Mouse (Mus musculus) CH12.LX (cell line): ENCODE measurements around the gene Cept1. TPM values are rescaled to one million over a fixed set of nuclear protein-coding genes. Genes with fewer than 3 reads are reported as not detected.

Source experiments
- DNase-seq: peaks from one replicate; pipeline ENCODE4 v3.0.0-alpha.2; 2013; ENCODE audit errors: extremely low read depth
- H3K27ac ChIP-seq: 2 replicates; pipeline ENCODE4 v1.5.1; 2012; ENCODE audit warnings: low read depth, mild to moderate bottlenecking, control low read depth, moderate library complexity; ENCODE audit not compliant: insufficient read depth
- H3K27me3 ChIP-seq: replicated peaks from 2 replicates; pipeline ENCODE3; 2012; ENCODE audit warnings: inconsistent platforms
- H3K36me3 ChIP-seq, 2 experiments: replicated peaks in 1 of 2; 2 replicates each; pipeline versions ENCODE3 to v1.6.1; 2012; ENCODE audit warnings: inconsistent platforms in 1 of 2, low read length in 1 of 2, mild to moderate bottlenecking in 1 of 2, mixed read lengths in 1 of 2, moderate library complexity in 1 of 2; ENCODE audit not compliant: control insufficient read depth in 1 of 2, insufficient read depth in 1 of 2
- H3K4me1 ChIP-seq, 2 experiments: 2 replicates each; pipeline ENCODE4 v1.6.1; 2012; ENCODE audit warnings: inconsistent platforms in 1 of 2, moderate library complexity in 1 of 2; ENCODE audit not compliant: insufficient read depth in 2 of 2, control insufficient read depth in 1 of 2
- H3K4me2 ChIP-seq: 2 replicates; pipeline ENCODE4 v1.6.1; 2012; ENCODE audit warnings: low read depth, mild to moderate bottlenecking, control low read depth; ENCODE audit not compliant: poor library complexity, insufficient read depth, severe bottlenecking
- H3K4me3 ChIP-seq, 3 experiments: fragments of 150-350 bp in 1 of 3; sonication (generic) in 1 of 3; replicated peaks in 1 of 3; 2 replicates each; pipeline versions ENCODE3 to v1.5.1; 2011 to 2012; ENCODE audit warnings: low read depth in 2 of 3, low read length in 2 of 3, mild to moderate bottlenecking in 2 of 3, moderate library complexity in 2 of 3, control low read depth in 1 of 3, improper control_type of control experiment in 1 of 3, inconsistent platforms in 1 of 3, mixed read lengths in 1 of 3; ENCODE audit not compliant: poor library complexity in 1 of 3
- H3K79me2 ChIP-seq: replicated peaks from 2 replicates; pipeline ENCODE4 v1.6.1; 2012; ENCODE audit warnings: mild to moderate bottlenecking, moderate library complexity; ENCODE audit not compliant: control insufficient read depth, poor library complexity, insufficient read depth, severe bottlenecking; ENCODE audit errors: extremely low read depth
- H3K9ac ChIP-seq: 2 replicates; pipeline ENCODE4 v1.6.1; 2012; ENCODE audit warnings: low read depth, mild to moderate bottlenecking, control low read depth, moderate library complexity; ENCODE audit not compliant: insufficient read depth
- H3K9me3 ChIP-seq: replicated peaks from 2 replicates; pipeline ENCODE3; 2012; ENCODE audit warnings: low read length, inconsistent platforms, mixed read lengths
- CHD1 ChIP-seq: IDR thresholded peaks from 2 replicates; pipeline ENCODE4 v1.6.1; 2012; ENCODE audit warnings: low read depth, low read length, improper control_type of control experiment, inconsistent platforms
- EP300 ChIP-seq: IDR thresholded peaks from 2 replicates; pipeline ENCODE4 v1.6.1; 2011; ENCODE audit warnings: low read length, improper control_type of control experiment
- GABPA ChIP-seq: IDR thresholded peaks from 2 replicates; pipeline ENCODE4 v1.6.1; 2012; ENCODE audit warnings: low read depth, low read length, improper control_type of control experiment, inconsistent platforms; ENCODE audit not compliant: insufficient replicate concordance
- IRF4 ChIP-seq: IDR thresholded peaks from 2 replicates; pipeline ENCODE4 v1.6.1; 2014; ENCODE audit warnings: low read depth, mild to moderate bottlenecking, inconsistent platforms, low read length, improper control_type of control experiment
- JUN ChIP-seq: IDR thresholded peaks from 2 replicates; pipeline ENCODE4 v1.6.1; 2011; ENCODE audit warnings: low read depth, mild to moderate bottlenecking, low read length, improper control_type of control experiment, moderate library complexity; ENCODE audit not compliant: insufficient read depth
- JUND ChIP-seq: conservative IDR thresholded peaks from 2 replicates; pipeline ENCODE4 v1.6.1; 2011; ENCODE audit warnings: low read depth, low read length, improper control_type of control experiment
- MAZ ChIP-seq: IDR thresholded peaks from 2 replicates; pipeline ENCODE4 v1.6.1; 2012; ENCODE audit warnings: low read depth, mild to moderate bottlenecking, inconsistent platforms, low read length, improper control_type of control experiment, moderate library complexity
- NELFE ChIP-seq: IDR thresholded peaks from 2 replicates; pipeline ENCODE4 v1.6.1; 2011; ENCODE audit warnings: low read depth, low read length, improper control_type of control experiment
- NRF1 ChIP-seq: IDR thresholded peaks from 2 replicates; pipeline ENCODE4 v1.6.1; 2014; ENCODE audit warnings: low read depth, mild to moderate bottlenecking, inconsistent platforms, low read length, improper control_type of control experiment, moderate library complexity
- PAX5 ChIP-seq: IDR thresholded peaks from 2 replicates; pipeline ENCODE4 v1.6.1; 2012; ENCODE audit warnings: low read length, inconsistent platforms, mixed read lengths
- RCOR1 ChIP-seq: conservative IDR thresholded peaks from 2 replicates; pipeline ENCODE4 v1.6.1; 2012; ENCODE audit warnings: low read depth, mild to moderate bottlenecking, inconsistent platforms, low read length, improper control_type of control experiment
- TBP ChIP-seq: conservative IDR thresholded peaks from 2 replicates; pipeline ENCODE4 v1.6.1; 2011; ENCODE audit warnings: low read depth, low read length, improper control_type of control experiment
- TCF12 ChIP-seq: IDR thresholded peaks from 2 replicates; pipeline ENCODE4 v1.6.1; 2014; ENCODE audit warnings: low read depth, mild to moderate bottlenecking, inconsistent platforms, low read length, improper control_type of control experiment
- UBTF ChIP-seq: IDR thresholded peaks from 2 replicates; pipeline ENCODE4 v1.6.1; 2012; ENCODE audit warnings: low read depth, mild to moderate bottlenecking, inconsistent platforms, low read length, improper control_type of control experiment, moderate library complexity
- USF1 ChIP-seq: IDR thresholded peaks from 2 replicates; pipeline ENCODE4 v1.6.1; 2014; ENCODE audit warnings: low read depth, mild to moderate bottlenecking, inconsistent platforms, low read length, improper control_type of control experiment
- USF2 ChIP-seq: conservative IDR thresholded peaks from 2 replicates; pipeline ENCODE4 v1.6.1; 2011; ENCODE audit warnings: low read depth, low read length, improper control_type of control experiment
- ZC3H11A ChIP-seq: IDR thresholded peaks from 2 replicates; pipeline ENCODE4 v1.6.1; 2012; ENCODE audit warnings: low read depth, mild to moderate bottlenecking, inconsistent platforms, low read length, improper control_type of control experiment
- ZKSCAN1 ChIP-seq: IDR thresholded peaks from 2 replicates; pipeline ENCODE4 v1.6.1; 2012; ENCODE audit warnings: low read depth, inconsistent platforms, low read length, improper control_type of control experiment, borderline replicate concordance
- dilution Hi-C: fragments of 300-500 bp; cut with MboI; formaldehyde crosslinking; loops from 2 replicates; pipeline ENCODE4 v1.14.3; 2020; ENCODE audit warnings: low sequenced_read_pairs; ENCODE audit not compliant: extremely low pct_unique_long_range_greater_than_20kb, extremely low pct_ligation_motif_present
- in situ Hi-C: fragments of 300-500 bp; cut with MboI; formaldehyde crosslinking; loops from 3 replicates; pipeline ENCODE4 v1.14.3; 2019; ENCODE audit warnings: low sequenced_read_pairs, low pct_ligation_motif_present, low pct_unique_long_range_greater_than_20kb, mixed read lengths
- polyA plus RNA-seq: library from polyadenylated mRNA; unstranded; fragments of >175 nt; gene quantifications from 2 replicates; pipeline ENCODE4 v1.2.1, GENCODE M21; 2012; ENCODE audit warnings: low read depth; ENCODE audit not compliant: insufficient read length
- total RNA-seq, 2 experiments: library from RNA; depleted of rRNA; stranded (reverse); fragments of 300-350 nt in 1 of 2; fragments of >200 nt in 1 of 2; gene quantifications; 2 replicates each; pipeline ENCODE4 v1.2.3; 2012 to 2014

Cept1 gene
- total and polyA plus RNA-seq, 3 experiments, result 27.7 to 73.8 (median 32.7) TPM

DNA sequence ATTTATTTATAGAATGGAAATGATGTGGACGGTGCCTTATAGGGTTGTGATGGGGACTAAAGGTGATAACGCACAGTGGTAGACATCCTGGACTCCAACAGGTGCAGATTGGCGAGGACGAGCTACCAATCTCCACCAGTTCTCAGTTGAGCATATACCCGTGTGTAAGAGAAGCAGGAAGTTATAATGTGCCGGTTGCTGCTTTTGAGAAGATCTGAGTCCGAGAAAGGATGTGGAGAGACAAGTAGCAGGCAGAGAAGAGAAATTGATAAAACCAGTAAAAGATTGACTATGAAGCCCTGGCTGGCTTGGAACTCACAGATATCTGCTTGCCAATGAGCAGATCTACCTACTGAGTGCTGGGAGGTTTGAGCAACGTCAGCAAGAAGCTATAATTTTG, 54.4 kb downstream of the Cept1 start:
- H3K4me3 ChIP-seq, result no peak overlapping the region
- no peak overlapping the region for H3K4me2 ChIP-seq
- peaks cover 10 to 41% of the 10 kb centered on the region in 2 experiments for H3K4me1 ChIP-seq
- H3K79me2 ChIP-seq, result no peaks in the 10 kb centered on the region
- no peak overlapping the region for H3K9ac ChIP-seq
- dilution Hi-C loops, result no loop called here
- no peak overlapping the region for H3K27ac ChIP-seq
- H3K36me3 ChIP-seq, result peaks cover 74 to 95% of the 10 kb centered on the region in 2 experiments
- no peak for DNase-seq
- H3K9me3 ChIP-seq, result no peaks in the 10 kb centered on the region
- H3K27me3 ChIP-seq, result no peaks in the 10 kb centered on the region
- no peak for TF ChIP-seq JUND
- no peak for TF ChIP-seq UBTF
- no peak for TF ChIP-seq TBP
- no peak for TF ChIP-seq RCOR1
- TF ChIP-seq CHD1, result no peak
- TF ChIP-seq NELFE, result no peak
- no peak for TF ChIP-seq TCF12
- no peak for TF ChIP-seq NRF1
- TF ChIP-seq IRF4, result no peak
- no peak for TF ChIP-seq USF2
- TF ChIP-seq GABPA, result no peak
- TF ChIP-seq ZC3H11A, result no peak
- no peak for TF ChIP-seq PAX5
- TF ChIP-seq ZKSCAN1, result no peak
- TF ChIP-seq, all 38 proteins: peak for 0
- in situ Hi-C loops, result loop anchor here (25.0 kb wide), 1 partner anchor 394 kb away; no protein-coding TSS in a partner anchor

DNA sequence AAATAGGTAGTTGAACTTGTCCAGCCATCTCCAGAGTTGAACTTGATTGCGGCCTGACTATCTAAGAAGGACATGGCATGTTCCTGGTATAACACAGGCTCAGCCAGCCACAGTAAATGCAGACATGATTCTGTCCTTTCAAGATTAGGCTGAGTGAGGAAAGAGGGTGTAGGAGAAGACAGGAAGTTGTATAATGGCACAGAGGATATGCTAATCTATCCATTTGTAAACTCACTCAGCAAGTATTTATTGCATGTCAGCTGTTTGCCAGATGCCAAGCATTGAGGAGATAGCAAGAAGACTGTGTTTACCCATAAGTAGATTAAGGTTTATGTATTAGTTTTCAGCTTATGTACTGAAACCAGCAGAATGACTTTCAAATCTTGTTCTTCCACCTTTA, 54.9 kb downstream of the Cept1 start:
- peaks cover 10 to 44% of the 10 kb centered on the region in 2 experiments for H3K4me1 ChIP-seq
- DNase-seq, result no peak
- no peak overlapping the region for H3K27ac ChIP-seq
- no peak overlapping the region for H3K4me2 ChIP-seq
- H3K4me3 ChIP-seq, result no peak overlapping the region
- no peaks in the 10 kb centered on the region for H3K79me2 ChIP-seq
- H3K36me3 ChIP-seq, result peaks cover 69 to 93% of the 10 kb centered on the region in 2 experiments
- dilution Hi-C loops (no loop called here), in situ Hi-C loops (loop anchor here (25.0 kb wide), 1 partner anchor 395 kb away; no protein-coding TSS in a partner anchor)
- no peaks in the 10 kb centered on the region for H3K27me3 ChIP-seq
- H3K9me3 ChIP-seq, result no peaks in the 10 kb centered on the region
- H3K9ac ChIP-seq, result no peak overlapping the region
- no peak for TF ChIP-seq ZKSCAN1

DNA sequence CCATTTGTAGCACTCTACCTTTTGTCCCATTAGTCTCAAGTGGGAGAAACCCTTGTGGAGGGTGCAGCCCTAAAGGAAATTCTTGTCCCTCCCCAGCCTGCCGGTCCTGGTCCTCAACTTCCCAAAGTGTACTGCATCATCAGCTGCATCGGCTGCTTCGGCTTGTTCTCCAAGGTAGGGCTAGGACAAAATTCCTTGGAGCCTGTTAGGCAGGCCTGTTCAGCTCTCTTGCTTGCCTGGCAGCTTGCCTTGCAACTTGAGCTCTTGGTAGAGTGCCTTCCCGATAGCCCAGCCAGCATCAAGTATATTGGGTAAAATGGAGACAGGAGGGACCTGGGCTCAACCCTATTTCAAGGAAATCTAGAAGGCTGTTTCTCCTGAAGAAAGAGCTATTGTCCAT, 57.4 kb downstream of the Cept1 start:
- in situ Hi-C loops (loop anchor here (25.0 kb wide), 1 partner anchor 397 kb away; no protein-coding TSS in a partner anchor), dilution Hi-C loops (no loop called here)
- peaks cover 10 to 39% of the 10 kb centered on the region in 2 experiments for H3K4me1 ChIP-seq
- H3K4me2 ChIP-seq, result no peak overlapping the region
- H3K4me3 ChIP-seq, result no peak overlapping the region
- no peak for DNase-seq
- H3K9ac ChIP-seq, result no peak overlapping the region
- no peak overlapping the region for H3K27ac ChIP-seq
- H3K9me3 ChIP-seq, result no peaks in the 10 kb centered on the region
- peaks cover 52 to 69% of the 10 kb centered on the region in 2 experiments for H3K36me3 ChIP-seq
- peaks cover under 1% of the 10 kb centered on the region; the same call in 1 of the 2 replicates for H3K79me2 ChIP-seq
- H3K27me3 ChIP-seq, result no peaks in the 10 kb centered on the region
- TF ChIP-seq CHD1, result no peak
- no peak for TF ChIP-seq PAX5
- TF ChIP-seq ZKSCAN1, result no peak
- no peak for TF ChIP-seq USF1
- no peak for TF ChIP-seq ZC3H11A
- TF ChIP-seq EP300, result no peak
- no peak for TF ChIP-seq MAZ
- TF ChIP-seq JUN, result no peak
